Mouse (Mus musculus) small intestine, adult 2 months (tissue): ENCODE results near the gene Atg4b. TPM values are rescaled to one million over a fixed set of nuclear protein-coding genes. Genes with fewer than 3 reads are reported as not detected.

ENCODE experiments used
- H3K27ac ChIP-seq: fragments of 200-500 bp; 2 replicates; pipeline ENCODE4 v1.5.1; 2012; ENCODE audit warnings: low read depth, low read length, control low read depth, inconsistent platforms; ENCODE audit not compliant: insufficient read depth
- H3K27me3 ChIP-seq: fragments of 200-500 bp; 2 replicates; pipeline ENCODE4 v1.6.1; 2012; ENCODE audit warnings: mild to moderate bottlenecking, moderate library complexity, low read length, inconsistent platforms; ENCODE audit not compliant: control insufficient read depth, insufficient read depth
- H3K36me3 ChIP-seq: fragments of 200-500 bp; 2 replicates; pipeline ENCODE4 v1.6.1; 2012; ENCODE audit warnings: mild to moderate bottlenecking, low read length, control low read depth, inconsistent platforms; ENCODE audit not compliant: control insufficient read depth, insufficient read depth
- H3K4me1 ChIP-seq: fragments of 200-500 bp; 2 replicates; pipeline ENCODE4 v1.6.1; 2012; ENCODE audit warnings: low read length, inconsistent platforms, mixed read lengths; ENCODE audit not compliant: control insufficient read depth, insufficient read depth, insufficient read length
- H3K4me3 ChIP-seq: fragments of 200-500 bp; 2 replicates; pipeline ENCODE4 v1.5.1; 2012; ENCODE audit warnings: low read depth, mild to moderate bottlenecking, control low read depth, inconsistent platforms, low read length, moderate library complexity
- CTCF ChIP-seq: fragments of 200-500 bp; IDR thresholded peaks from 2 replicates; pipeline ENCODE4 v1.5.1; 2012; ENCODE audit warnings: low read depth, mild to moderate bottlenecking, control low read depth, inconsistent platforms, low read length, moderate library complexity, mixed read lengths; ENCODE audit not compliant: insufficient replicate concordance, insufficient read length; ENCODE audit errors: extremely low read depth
- POLR2A ChIP-seq: fragments of 200-500 bp; IDR thresholded peaks from 2 replicates; pipeline ENCODE4 v1.6.1; 2012; ENCODE audit warnings: low read depth, mild to moderate bottlenecking, control low read depth, inconsistent platforms, low read length, moderate library complexity
- WGBS: fragments of 180-500 bp; shearing (Covaris S2); methylation state at CpG from one replicate; pipeline ENCODE4 v1.1.7; 2018; 5-methylcytosine and 5-hydroxymethylcytosine counted together
- polyA plus RNA-seq: library from polyadenylated mRNA; depleted of rRNA; stranded (reverse); fragments of >200 nt; gene quantifications from 2 replicates; pipeline ENCODE4 v1.2.3, GENCODE M21; 2012

Atg4b gene
- polyA plus RNA-seq, 1 experiment = 44.7 TPM

- 77% methylated on average over 5 of the region's 5 CpGs for WGBS
- Histone ChIP-seq H3K4me3 (no peak overlapping the region), H3K27me3 (no peaks in the 10 kb centered on the region), H3K36me3 (no peaks in the 10 kb centered on the region), H3K4me1 (peaks cover 11% of the 10 kb centered on the region; the same call in 1 of the 2 replicates), H3K27ac (no peak overlapping the region)
- no peak for TF ChIP-seq POLR2A
- TF ChIP-seq CTCF = no peak
These were observed 13.6 kb upstream of the Atg4b start for GRCm38 (mm10) chr1:93737711-93738110.

DNA sequence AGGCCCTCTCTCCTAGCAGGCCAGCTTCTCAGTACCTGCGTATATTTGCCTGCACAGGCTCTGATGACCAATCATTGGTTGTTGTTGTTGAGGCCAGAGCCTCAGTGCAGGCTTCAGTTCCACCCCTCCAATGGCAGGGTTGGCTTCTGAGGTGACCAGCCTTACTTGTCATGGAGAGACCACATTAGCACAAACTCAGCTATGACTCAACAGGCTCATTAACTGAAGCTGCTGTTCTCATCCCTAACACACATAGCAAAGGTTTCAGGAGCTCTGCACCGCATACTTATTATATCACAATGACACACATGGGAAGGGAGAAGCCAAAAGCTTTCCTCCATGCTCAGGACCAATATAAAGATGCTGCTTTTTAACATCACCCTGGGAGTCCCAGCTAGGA, 10.6 kb upstream of the Atg4b start:
- H3K4me3 ChIP-seq = no peak overlapping the region
- H3K4me1 ChIP-seq = peaks cover 11% of the 10 kb centered on the region; the same call in 1 of the 2 replicates
- no peak overlapping the region for H3K27ac ChIP-seq
- no peaks in the 10 kb centered on the region for H3K27me3 ChIP-seq
- WGBS = 97% methylated on average over 2 of the region's 2 CpGs
- no peaks in the 10 kb centered on the region for H3K36me3 ChIP-seq
- TF ChIP-seq CTCF (no peak), POLR2A (no peak)

DNA sequence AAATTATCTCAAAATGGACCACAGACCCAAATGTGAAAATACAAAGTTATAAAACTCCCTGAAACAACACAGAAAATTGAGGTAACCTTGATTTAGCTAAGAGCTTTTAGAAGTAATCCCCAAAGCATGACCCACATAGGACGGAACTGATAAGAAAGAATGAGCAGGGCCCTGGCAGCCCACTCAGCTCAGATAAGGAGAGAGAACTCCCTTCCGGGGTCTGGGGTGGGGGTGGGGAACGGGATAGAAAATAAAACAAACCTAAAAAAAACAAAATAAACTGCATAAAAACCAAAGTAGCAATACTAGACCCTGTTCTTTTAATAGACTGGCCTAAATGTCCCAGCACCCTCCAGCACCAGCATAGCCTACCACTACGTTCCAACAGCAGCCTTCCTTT, 9.3 kb upstream of the Atg4b start:
- Histone ChIP-seq H3K4me1 (peaks cover 10% of the 10 kb centered on the region; the same call in 1 of the 2 replicates), H3K4me3 (no peak overlapping the region), H3K27me3 (no peaks in the 10 kb centered on the region), H3K27ac (no peak overlapping the region), H3K36me3 (no peaks in the 10 kb centered on the region)
- 80% methylated on average over 4 of the region's 4 CpGs for WGBS
- TF ChIP-seq CTCF (no peak), POLR2A (no peak)

DNA sequence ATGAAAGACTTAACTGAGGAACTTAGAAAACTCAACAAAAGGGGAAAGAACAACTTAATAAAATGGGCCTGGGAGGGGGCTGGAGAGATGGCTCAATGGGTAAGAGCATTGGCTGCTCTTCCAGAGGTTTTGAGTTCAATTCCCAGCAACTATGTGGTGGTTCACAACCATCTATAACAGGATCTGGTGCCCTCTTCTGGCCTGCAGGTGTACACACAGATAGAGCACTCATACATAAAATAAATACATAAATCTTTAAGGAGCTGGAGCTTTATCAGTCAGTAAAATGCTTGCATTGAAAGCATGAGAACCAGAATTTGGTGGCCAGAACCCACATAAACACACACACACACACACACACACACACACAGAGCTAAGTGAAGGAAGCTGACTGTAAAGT, 8.4 kb upstream of the Atg4b start:
- Histone ChIP-seq H3K4me1 (peaks cover 6% of the 10 kb centered on the region; the same call in 1 of the 2 replicates), H3K36me3 (no peaks in the 10 kb centered on the region), H3K27ac (no peak overlapping the region), H3K27me3 (no peaks in the 10 kb centered on the region), H3K4me3 (no peak overlapping the region)
- TF ChIP-seq POLR2A (no peak), CTCF (no peak)

- H3K36me3 ChIP-seq = peaks cover 11% of the 10 kb centered on the region; the same call in 1 of the 2 replicates
- WGBS = 66% methylated on average over 5 of the region's 5 CpGs
- no peak overlapping the region for H3K4me3 ChIP-seq
- H3K27ac ChIP-seq = no peak overlapping the region
- H3K4me1 ChIP-seq = peaks cover 4% of the 10 kb centered on the region; the same call in 1 of the 2 replicates
- H3K27me3 ChIP-seq = no peaks in the 10 kb centered on the region
- no peak for TF ChIP-seq POLR2A
- no peak for TF ChIP-seq CTCF
These were observed 5.1 kb upstream of the Atg4b start for GRCm38 (mm10) chr1:93746179-93746578.

DNA sequence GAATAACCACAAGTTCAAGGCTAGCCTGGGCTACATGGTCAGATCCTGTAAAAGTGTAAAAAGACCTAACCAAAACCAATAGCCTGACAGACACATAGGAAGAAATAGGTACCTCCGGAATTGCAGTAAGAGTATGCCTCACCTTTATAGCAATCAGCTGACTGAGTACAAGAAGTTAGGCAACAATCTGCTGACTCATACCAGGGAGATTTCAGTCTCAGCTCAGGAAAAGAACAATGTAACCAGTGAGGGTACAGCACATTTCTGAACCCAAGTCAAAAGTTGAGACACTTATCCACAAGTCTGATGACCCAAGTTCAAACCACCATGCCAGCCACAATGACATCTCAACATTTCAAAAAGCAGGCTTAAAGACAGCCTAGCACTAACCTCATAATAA, 2.8 kb upstream of the Atg4b start:
- Histone ChIP-seq H3K4me1 (0 out of 2 replicates have a peak, but pooled peaks cover 2% of the 10 kb centered on the region), H3K27ac (no peak overlapping the region), H3K27me3 (no peaks in the 10 kb centered on the region), H3K4me3 (no peak overlapping the region), H3K36me3 (peaks cover 11% of the 10 kb centered on the region; the same call in 1 of the 2 replicates)
- TF ChIP-seq CTCF = no peak
- no peak for TF ChIP-seq POLR2A
- WGBS = 54% methylated on average over 1 of the region's 1 CpGs

DNA sequence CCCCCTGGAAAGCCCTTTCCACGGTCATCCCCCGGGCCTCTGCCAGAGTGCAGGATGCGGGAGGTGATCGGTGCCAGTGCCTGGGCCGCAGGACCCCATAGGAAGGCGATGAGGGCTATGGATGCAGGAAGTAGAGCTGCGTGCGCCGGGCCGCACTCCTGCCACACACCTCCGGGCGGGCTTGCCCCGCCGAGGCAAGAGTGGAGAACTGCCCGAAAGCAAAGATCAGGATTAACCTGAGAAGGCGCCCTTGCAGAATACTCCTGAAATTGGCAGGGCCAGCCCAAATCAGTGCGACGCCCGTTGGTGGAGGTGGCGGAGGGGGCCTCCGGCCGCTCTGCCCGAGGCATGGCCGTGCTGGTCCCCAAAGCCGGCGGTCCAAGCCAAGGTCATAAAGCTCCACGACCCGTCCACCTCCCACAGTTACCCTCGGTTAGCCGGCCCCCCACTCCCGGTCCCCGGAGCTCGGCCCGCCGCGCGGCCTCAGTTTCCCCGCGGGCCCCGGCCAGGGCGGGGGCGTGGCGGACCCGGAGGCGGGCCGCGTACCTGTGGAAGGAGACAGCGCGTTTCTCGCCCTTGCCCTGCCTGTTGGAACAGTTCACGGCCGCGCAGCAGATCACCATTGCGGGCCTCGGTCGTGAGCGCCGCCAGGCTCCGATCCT, 2.7 kb downstream of the Atg4b start:
- WGBS = under 1% methylated on average over 59 of the region's 59 CpGs
- H3K4me3 ChIP-seq = peak overlapping the region; percentile 93
- H3K27ac ChIP-seq = peak overlapping the region; percentile 57
- H3K36me3 ChIP-seq = peaks cover 11% of the 10 kb centered on the region; the same call in 1 of the 2 replicates
- no peaks in the 10 kb centered on the region; the same call in 1 of the 2 replicates for H3K4me1 ChIP-seq
- no peaks in the 10 kb centered on the region for H3K27me3 ChIP-seq
- TF ChIP-seq CTCF (no peak), POLR2A (no peak; the same call in 1 of the 2 replicates)

GRCm38 (mm10) chr1:93754573-93755290, 3.4 kb downstream of the Atg4b start, which contains the start of gene Thap4:
TSS of gene Thap4 (minus strand) at chr1:93754864.
- Histone ChIP-seq H3K36me3 (peaks cover 9% of the 10 kb centered on the region; the same call in 1 of the 2 replicates), H3K4me3 (peak within 1 kb of the TSS; percentile 93), H3K27me3 (no peaks in the 10 kb centered on the region), H3K4me1 (no peaks in the 10 kb centered on the region; the same call in 1 of the 2 replicates), H3K27ac (peak within 1 kb of the TSS; percentile 57)
- no peak for TF ChIP-seq CTCF
- under 1% methylated on average over 107 of the region's 121 CpGs for WGBS
